Mouse (Mus musculus) common myeloid progenitor, adult 5-6 weeks (primary cell): Measurements from ENCODE around the gene Igfbp3. TPM values are rescaled to one million over a fixed set of nuclear protein-coding genes. Genes with fewer than 3 reads are reported as not detected.

ENCODE experiments used
- ATAC-seq: replicated peaks from 2 replicates; pipeline ENCODE4 v1.8.0; 2016; ENCODE audit warnings: low read depth, mild to moderate bottlenecking, moderate TSS enrichment, inconsistent platforms; ENCODE audit not compliant: poor library complexity, severe bottlenecking
- total RNA-seq: library from RNA; stranded (forward); fragments of 200-1000, 187-1606 nt; gene quantifications from 2 replicates; pipeline ENCODE4 v1.2.3, GENCODE M21; 2017

Gene Igfbp3
- total RNA-seq, 1 experiment from 2014 or later = 0.09 TPM

- ATAC-seq = no peak
These were observed 40.1 kb downstream of the Igfbp3 start for GRCm38 (mm10) chr11:7173664-7174063.

DNA sequence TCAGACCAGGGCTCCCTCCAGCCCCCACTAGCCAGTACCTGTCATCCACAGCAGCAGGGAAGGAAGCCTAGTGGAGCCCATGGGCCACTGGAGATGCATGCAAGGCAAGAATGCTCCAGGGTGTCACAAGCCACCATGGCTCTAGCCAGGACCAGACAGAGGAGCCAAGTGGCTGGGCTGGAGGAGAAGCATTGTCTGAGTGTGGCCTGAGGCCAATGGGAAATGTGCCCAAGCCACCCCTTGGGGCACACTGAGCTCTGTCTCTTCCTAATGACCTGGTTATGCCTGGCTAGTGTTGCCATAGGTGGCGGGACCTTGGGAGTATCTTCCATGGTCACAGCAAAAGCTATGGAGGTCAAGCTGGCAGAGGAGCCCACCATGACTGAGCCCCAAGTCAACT, 44.1 kb downstream of the Igfbp3 start:
- ATAC-seq = no peak

- no peak for ATAC-seq
These were observed 49.3 kb downstream of the Igfbp3 start for GRCm38 (mm10) chr11:7164416-7164815.

GRCm38 (mm10) chr11:7161502-7162174, 52.1 kb downstream of the Igfbp3 start:
- 0 out of 2 replicates have a peak, but pooled peaks have one; percentile 36 for ATAC-seq

DNA sequence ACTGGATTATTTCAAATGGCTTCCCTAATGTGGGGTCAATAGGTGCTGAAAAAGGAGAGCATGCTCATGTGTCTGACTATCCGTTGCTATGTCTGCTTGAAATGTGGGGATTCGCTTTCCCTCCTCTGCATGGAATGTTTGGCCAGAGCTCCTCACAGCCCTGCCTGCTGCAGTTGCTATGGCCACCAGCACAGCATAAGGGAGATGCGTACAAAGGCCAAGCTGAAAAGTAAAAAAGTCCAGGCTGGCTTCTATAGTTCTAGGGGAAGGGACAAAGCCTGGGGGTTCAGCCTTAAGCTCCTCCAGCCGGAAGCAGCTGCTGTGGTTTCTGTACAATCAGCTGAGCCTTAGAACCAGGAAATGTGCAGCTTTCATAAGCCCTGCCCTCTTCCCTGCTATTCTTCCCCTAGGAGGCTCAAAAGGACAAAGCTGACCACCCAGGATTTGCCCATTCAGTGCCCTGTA, 53.1 kb downstream of the Igfbp3 start:
- ATAC-seq = 0 out of 2 replicates have a peak, but pooled peaks have one; percentile 29

DNA sequence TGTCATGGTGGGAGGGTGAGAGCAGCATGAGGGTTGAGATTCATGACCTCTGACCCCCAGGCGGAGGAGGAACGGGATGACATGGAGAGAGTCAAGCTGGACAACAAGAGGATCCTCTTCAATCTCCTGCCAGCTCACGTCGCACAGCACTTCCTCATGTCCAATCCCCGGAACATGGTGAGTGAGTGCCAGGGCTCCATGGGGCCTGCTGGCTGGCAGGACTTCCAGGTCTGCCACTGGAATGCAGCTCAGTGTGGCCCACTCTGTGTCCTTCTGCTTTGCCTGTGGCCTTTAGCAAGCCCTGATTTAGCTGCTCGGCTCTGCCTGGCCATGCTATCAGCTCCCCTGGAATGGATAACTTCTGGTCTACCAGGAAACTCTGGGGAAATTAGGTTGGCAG, 53.6 kb downstream of the Igfbp3 start:
- no peak for ATAC-seq

- no peak for ATAC-seq
These were observed 55.5 kb downstream of the Igfbp3 start for GRCm38 (mm10) chr11:7158196-7158595.

DNA sequence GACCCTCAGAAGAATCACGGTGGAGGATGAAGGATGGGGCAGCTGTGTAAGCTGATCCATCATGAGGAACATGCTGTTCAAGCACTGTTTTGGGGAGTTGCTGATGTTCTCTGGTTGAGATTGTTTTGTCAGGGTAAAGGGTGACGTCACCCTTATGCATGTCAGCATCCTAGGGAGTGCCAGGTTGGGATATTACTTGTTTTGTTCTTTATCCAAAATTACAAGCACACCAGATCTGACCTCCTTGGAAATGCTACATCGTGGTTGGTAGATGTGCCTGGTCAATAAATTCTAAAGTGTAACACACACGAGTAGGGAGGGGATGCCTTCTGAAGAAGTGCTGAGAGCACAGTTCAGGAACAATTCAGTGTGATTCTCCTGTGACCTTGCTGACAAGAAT, 57.3 kb downstream of the Igfbp3 start:
- ATAC-seq = no peak

Other genes starting within 250 kb of the Igfbp3 start
- gene Adcy1, start 150.4 kb downstream of the Igfbp3 start, total RNA-seq = not detected in 2 replicates
- gene Gm11985, start 25.4 kb downstream of the Igfbp3 start, total RNA-seq = not detected in 2 replicates
- gene Igfbp1, start 16.1 kb downstream of the Igfbp3 start, total RNA-seq = not detected in 2 replicates